In the genomic region with DNA sequence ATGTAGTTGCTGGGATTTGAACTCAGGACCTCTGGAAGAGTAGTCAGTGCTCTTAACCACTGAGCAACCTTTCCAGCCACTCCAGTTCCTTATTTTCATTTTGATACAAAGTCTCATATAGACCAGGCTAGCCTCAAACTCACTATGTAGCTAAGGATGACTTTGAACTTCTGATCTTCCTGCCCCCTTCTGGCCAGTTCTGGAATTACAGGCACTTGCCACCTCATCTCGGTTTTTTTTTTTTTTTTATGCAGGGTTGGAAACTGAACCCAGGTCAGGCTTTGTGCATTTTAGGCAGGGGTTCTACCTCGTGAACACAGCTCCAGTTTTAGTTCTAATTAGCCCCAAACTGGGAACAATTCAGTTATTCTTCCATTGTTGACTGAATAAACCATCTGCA, we compare ENCODE assay signal across 8 mouse cellular contexts. TPM values are rescaled to one million over a fixed set of nuclear protein-coding genes. Genes with fewer than 3 reads are reported as not detected.
A peak's percentile ranks its signal among the peaks of the same experiment; 100 is the strongest.
DNase-seq lines count a peak whose midpoint lies in the region.

No protein-coding gene starts in this region.

- intact Hi-C loops in heart, postnatal 36 days (cut with DNase I), result loop anchor here (1.0 kb wide), 1 partner anchor 56 kb away; no protein-coding TSS in a partner anchor

- DNase-seq in adrenal gland, adult 18-20 months (ENCODE audit: low spot score in 2 of 2), result peak; percentile 51 to 66
- no peak for DNase-seq in adrenal gland, adult 8-10 months
- peak; percentile 61 to 66 for DNase-seq in layer of hippocampus, postnatal 10 days (ENCODE audit: low spot score in 2 of 2)
- DNase-seq in layer of hippocampus, postnatal 36 days, result no peak
- peak; percentile 67 for DNase-seq in adipocyte (ENCODE audit: low spot score)
- peak; percentile 67 to 78 for DNase-seq in heart, postnatal 36 days
- DNase-seq in lung, postnatal 36 days, result peak; percentile 85
- no peak for DNase-seq in yolk sac, embryonic 10.5 days (ENCODE audit: low spot score)

RNA-seq across cellular contexts. Expression of a gene that starts 23.1 kb away (rescaled TPM):
- total RNA-seq in adrenal gland, adult 18-20 months (2021), result 100 to 1,000 TPM; 536 to 790 TPM
- total RNA-seq in adrenal gland, adult 8-10 months (2022), result 100 to 1,000 TPM; 442 to 837 (median 596) TPM
- 100 to 1,000 TPM; 356 to 357 TPM for total RNA-seq in layer of hippocampus, postnatal 10 days (2021)
- total RNA-seq in layer of hippocampus, postnatal 36 days (2021), result 100 to 1,000 TPM; 357 TPM
- total RNA-seq in heart, postnatal 36 days (2021), result 100 to 1,000 TPM; 233 to 243 TPM

RNA-seq across cellular contexts. Expression of a gene that starts 41.8 kb away (rescaled TPM):
- total RNA-seq in adrenal gland, adult 18-20 months (2021), result 10 to 100 TPM; 14.1 to 18.7 TPM
- total RNA-seq in adrenal gland, adult 8-10 months (2022), result 10 to 100 TPM; 20.2 to 54.8 (median 28.3) TPM
- 10 to 100 TPM; 32.5 to 38.1 TPM for total RNA-seq in layer of hippocampus, postnatal 10 days (2021)
- total RNA-seq in layer of hippocampus, postnatal 36 days (2021), result 10 to 100 TPM; 20.3 to 20.9 TPM
- 1 to 10 TPM; 6.9 to 8.8 TPM for total RNA-seq in heart, postnatal 36 days (2021)

RNA-seq across cellular contexts. Expression of a gene that starts 45.5 kb away (rescaled TPM):
- total RNA-seq in adrenal gland, adult 18-20 months (2021), result 10 to 100 TPM; 15.5 to 17.2 TPM
- 10 to 100 TPM; 16.5 to 29.3 (median 24.4) TPM for total RNA-seq in adrenal gland, adult 8-10 months (2022)
- 10 to 100 TPM; 13.8 to 18.0 TPM for total RNA-seq in layer of hippocampus, postnatal 10 days (2021)
- total RNA-seq in layer of hippocampus, postnatal 36 days (2021), result 1 to 10 TPM; 9.2 to 10.0 TPM
- total RNA-seq in heart, postnatal 36 days (2021), result 10 to 100 TPM; 19.0 to 22.3 TPM

RNA-seq across cellular contexts. Expression of a gene that starts 58.7 kb away (rescaled TPM):
- total RNA-seq in adrenal gland, adult 18-20 months (2021), result 1 to 10 TPM; 4.6 to 4.7 TPM
- total RNA-seq in adrenal gland, adult 8-10 months (2022), result 1 to 10 TPM; 5.2 to 8.1 (median 7.1) TPM
- total RNA-seq in layer of hippocampus, postnatal 10 days (2021), result 1 to 10 TPM; 5.1 to 5.5 TPM
- 1 to 10 TPM; 3.9 to 5.0 TPM for total RNA-seq in layer of hippocampus, postnatal 36 days (2021)
- 1 to 10 TPM; 3.2 to 3.4 TPM for total RNA-seq in heart, postnatal 36 days (2021)

Comparison
In these comparisons a context has a peak if more than half of its experiments do, and no peak if none do; other contexts are left out.
1. DNase-seq: peak in adrenal gland, adult 18-20 months (2 of 2), layer of hippocampus, postnatal 10 days (2 of 2), adipocyte (single experiment), heart, postnatal 36 days (2 of 2) and lung, postnatal 36 days (single experiment); none in adrenal gland, adult 8-10 months (single experiment), layer of hippocampus, postnatal 36 days (0 of 2) and yolk sac, embryonic 10.5 days (single experiment).